Mouse (Mus musculus) heart, postnatal 0 days (tissue): Measurements from ENCODE around the gene Fes.

Experiments used
- CTCF ChIP-seq: IDR thresholded peaks from 2 replicates; pipeline ENCODE4 v1.5.1; 2016; ENCODE audit warnings: antibody characterized with exemption, control low read depth, low read depth
- EP300 ChIP-seq: IDR thresholded peaks from 2 replicates; pipeline ENCODE4 v1.6.1; 2016; ENCODE audit warnings: antibody characterized with exemption, low read depth

GRCm38 (mm10) chr7:80370649-80371040 is 17.1 kb downstream of the Fes start:
- TF ChIP-seq CTCF: no peak
- TF ChIP-seq EP300: no peak
